Comparison of ENCODE assay signal across 9 mouse cellular contexts in the genomic region with DNA sequence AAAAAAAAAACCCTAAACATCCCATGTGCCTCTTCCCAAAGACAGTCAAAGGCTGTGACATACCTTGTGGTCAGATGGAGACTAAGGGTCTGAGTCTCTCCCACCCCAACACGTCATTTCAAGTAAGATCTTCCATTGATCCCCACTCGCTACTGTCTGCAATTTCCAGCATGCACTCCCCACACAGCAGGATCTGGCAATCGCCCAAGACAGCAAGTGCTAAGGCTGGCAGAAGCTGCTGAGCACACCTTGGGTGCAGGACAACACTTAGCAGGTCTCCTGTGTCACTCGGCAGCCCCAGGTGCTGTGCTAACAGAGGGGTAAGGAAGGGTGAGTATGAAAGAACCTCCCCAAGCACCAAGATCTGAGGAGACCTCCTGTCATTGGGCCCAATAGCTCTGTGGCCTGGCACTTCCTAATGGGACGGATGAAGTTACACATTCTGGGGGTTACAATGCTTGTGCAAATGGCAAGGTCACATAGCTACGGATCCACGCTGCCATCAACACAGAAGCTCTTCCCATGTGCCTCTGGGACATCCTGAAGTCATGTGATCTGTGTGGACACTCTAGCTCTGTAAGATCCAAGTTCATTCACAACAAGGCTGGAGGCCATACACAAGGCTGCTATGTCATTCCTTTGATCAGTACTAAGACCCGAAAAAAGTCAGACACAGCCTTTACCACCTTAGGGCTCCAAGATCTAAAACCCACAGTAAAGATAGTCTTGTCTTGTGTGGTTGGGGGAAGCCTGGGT. TPM values are rescaled to one million over a fixed set of nuclear protein-coding genes. Genes with fewer than 3 reads are reported as not detected.
DNase-seq lines count a peak whose midpoint lies in the region; ATAC-seq and TF ChIP-seq lines count a peak whose summit lies in the region.
"Had no signal": no experiment of that assay in that cellular context is flagged by ENCODE, and none has a peak within 500 bp of the region (broad histone marks: within the 10 kb centered on the region; RNA-seq: fewer than 3 reads in every experiment).

No protein-coding gene starts in this region.

- peaks cover 39% of the 10 kb centered on the region for H3K4me1 ChIP-seq in liver, adult 2 months (ENCODE audit: control insufficient read depth, insufficient read depth, low read length)
- H3K4me1 ChIP-seq in cerebellum, adult 2 months (ENCODE audit: control insufficient read depth, insufficient read depth, low read length): peaks cover 57% of the 10 kb centered on the region
- H3K4me1 ChIP-seq in liver, embryonic 14.5 days (replicated peaks; ENCODE audit: control insufficient read depth in 2 of 2, insufficient read depth in 2 of 2, low read length in 1 of 2): peaks cover 41 to 51% of the 10 kb centered on the region in 2 experiments

- DNase-seq in liver, adult 2 months (ENCODE audit: extremely low read depth, low read depth, low spot score): peak; percentile 78
- no peak for DNase-seq in liver
- DNase-seq in cerebellum, adult 2 months: peak; percentile 79 to 81
- DNase-seq in liver, embryonic 14.5 days (ENCODE audit: low read depth in 3 of 3, low spot score in 3 of 3): no peak
- DNase-seq in layer of hippocampus, adult 11-12 months (ENCODE audit: low spot score): no peak
- DNase-seq: lung, adult 2 months had no signal

- TF ChIP-seq POLR2A in liver, adult 2 months (IDR thresholded peaks at IDR 0.05; ENCODE audit: extremely low read depth, insufficient read depth, low read length): no peak
- TF ChIP-seq POLR2A in cerebellum, adult 2 months (IDR thresholded peaks at IDR 0.05; ENCODE audit: borderline replicate concordance, insufficient read depth, low read length): no peak

- H3K4me3 ChIP-seq in liver, adult 2 months (ENCODE audit: insufficient read depth, low read depth, low read length): no peak overlapping the region
- H3K4me3 ChIP-seq in cerebellum, adult 2 months (replicated peaks; ENCODE audit: insufficient read depth, low read depth, low read length): no peak overlapping the region
- H3K4me3 ChIP-seq in liver, embryonic 14.5 days (ENCODE audit: insufficient read depth in 1 of 2, low read depth in 2 of 2, low read length in 2 of 2): no peak overlapping the region
- H3K4me3 ChIP-seq: neural tube, embryonic 13.5 days had no signal

- ATAC-seq in erythroid progenitor cell, adult 5-6 weeks (replicated peaks; ENCODE audit: low FRiP score, poor library complexity, severe bottlenecking): peak; percentile 58
- ATAC-seq in liver, embryonic 14.5 days (ENCODE audit: insufficient read depth): no peak
- no peak for ATAC-seq in inflammation-experienced regulatory T-cells, adult 6 months

- peak overlapping the region; percentile 35; the same call in 1 of the 2 replicates for H3K9ac ChIP-seq in liver, adult 2 months (ENCODE audit: low read depth, low read length)
- H3K9ac ChIP-seq in liver, embryonic 14.5 days (replicated peaks): no peak overlapping the region
- H3K9ac ChIP-seq: neural tube, embryonic 13.5 days had no signal

- no peaks in the 10 kb centered on the region for H3K36me3 ChIP-seq in liver, adult 2 months (ENCODE audit: control insufficient read depth, insufficient read depth, low read length)
- H3K36me3 ChIP-seq in liver, embryonic 14.5 days (replicated peaks; ENCODE audit: control insufficient read depth, insufficient read depth, low read depth): no peaks in the 10 kb centered on the region
- H3K36me3 ChIP-seq: neural tube, embryonic 13.5 days had no signal

- H3K27me3 ChIP-seq in liver, adult 2 months (ENCODE audit: control insufficient read depth, insufficient read depth, low read length): no peaks in the 10 kb centered on the region
- no peaks in the 10 kb centered on the region for H3K27me3 ChIP-seq in cerebellum, adult 2 months (ENCODE audit: control insufficient read depth, insufficient read depth, low read length)
- no peaks in the 10 kb centered on the region for H3K27me3 ChIP-seq in liver, embryonic 14.5 days (ENCODE audit: control insufficient read depth, insufficient read depth, low read length)
- H3K27me3 ChIP-seq: neural tube, embryonic 13.5 days had no signal

- WGBS in liver, adult 2 months: 22% methylated on average over 8 of the region's 8 CpGs
- WGBS in cerebellum, adult 2 months: 40% methylated on average over 8 of the region's 8 CpGs
- WGBS in liver, embryonic 14.5 days (ENCODE audit: insufficient replicate concordance): 50% methylated on average over 8 of the region's 8 CpGs

- TF ChIP-seq EP300 in liver, embryonic 14.5 days (IDR thresholded peaks at IDR 0.05; ENCODE audit: low read depth): no peak

- H3K27ac ChIP-seq in liver, adult 2 months (replicated peaks; ENCODE audit: insufficient read depth, low read depth, low read length): peak overlapping the region; percentile 100
- H3K27ac ChIP-seq in cerebellum, adult 2 months (ENCODE audit: insufficient read depth, low read length): no peak overlapping the region; the same call in 1 of the 2 replicates
- H3K27ac ChIP-seq in liver, embryonic 14.5 days: peak overlapping the region; percentile 82
- H3K27ac ChIP-seq: neural tube, embryonic 13.5 days had no signal

- no peaks in the 10 kb centered on the region for H3K9me3 ChIP-seq in liver, embryonic 14.5 days (ENCODE audit: control insufficient read depth, low read length)
- H3K9me3 ChIP-seq: neural tube, embryonic 13.5 days had no signal

- no peak for TF ChIP-seq CTCF in liver, adult 2 months (IDR thresholded peaks at IDR 0.05; ENCODE audit: low read depth, low read length)
- TF ChIP-seq CTCF in cerebellum, adult 2 months (IDR thresholded peaks at IDR 0.05; ENCODE audit: borderline replicate concordance, insufficient read depth, low read depth, low read length): no peak
- TF ChIP-seq CTCF in liver, embryonic 14.5 days (IDR thresholded peaks at IDR 0.05; ENCODE audit: low read depth): no peak

- H3K4me2 ChIP-seq in liver, embryonic 14.5 days (ENCODE audit: low read depth): peak overlapping the region; percentile 50
- H3K4me2 ChIP-seq: neural tube, embryonic 13.5 days had no signal

- H3K79me2 ChIP-seq in liver, adult 2 months (ENCODE audit: control insufficient read depth, insufficient read depth, low read length): peaks cover 35% of the 10 kb centered on the region

RNA-seq across cellular contexts. Expression of a gene that starts 13.5 kb away (rescaled TPM):
- 35.2 and 43.3 TPM in 2 replicates for total RNA-seq in liver, adult 2 months (2014; rRNA removed)
- polyA plus RNA-seq in liver, adult 2 months (2012; rRNA removed): 12.1 and 14.0 TPM in 2 replicates
- polyA plus RNA-seq in cerebellum, adult 2 months (2012; rRNA removed): 25.6 and 26.6 TPM in 2 replicates
- total RNA-seq in erythroid progenitor cell, adult 5-6 weeks (2015; ENCODE audit: low replicate concordance): 22.0 and 26.4 TPM in 2 replicates
- 14.8 and 19.1 TPM in 2 replicates for total RNA-seq in erythroid progenitor cell, adult 5-6 weeks (2017; ENCODE audit: low replicate concordance)
- polyA plus RNA-seq in liver, embryonic 14.5 days (2012; rRNA removed): 2.1 and 2.6 TPM in 2 replicates
- polyA plus RNA-seq in liver, embryonic 14.5 days (2014; fragmentation: Nextera tagmentation; extraction: Ambion mirVana): 2.7 and 2.8 TPM in 2 replicates
- polyA plus RNA-seq in inflammation-experienced regulatory T-cells, adult 6 months (2017; shearing (Covaris generic)): 1 to 10 TPM; 4.2 to 5.4 (median 4.8) TPM

Comparison
In these comparisons a context has a peak if more than half of its experiments do, and no peak if none do; other contexts are left out.
1. DNase-seq: peak in liver, adult 2 months (single experiment) and cerebellum, adult 2 months (2 of 2); none in liver (single experiment), liver, embryonic 14.5 days (0 of 3) and layer of hippocampus, adult 11-12 months (single experiment).